Mouse (Mus musculus) heart, postnatal 0 days (tissue): ENCODE results near the gene Wwox. TPM values are rescaled to one million over a fixed set of nuclear protein-coding genes. Genes with fewer than 3 reads are reported as not detected.
A peak's percentile ranks its signal among the peaks of the same experiment; 100 is the strongest.

Source experiments
- ATAC-seq: fragments of 200-750 bp; cut with Nextera tagmentation; 2 replicates; pipeline ENCODE4 v1.8.0; 2017; ENCODE audit warnings: low read depth, moderate number of reproducible peaks, moderate library complexity; ENCODE audit not compliant: insufficient read depth
- DNase-seq: peaks from one replicate; pipeline ENCODE4 v3.0.0-alpha.2; 2016; ENCODE audit warnings: low spot score
- H3K27ac ChIP-seq: fragments of 300-500 bp; sonication (generic); 2 replicates; pipeline ENCODE4 v1.5.1; 2014; ENCODE audit warnings: low read depth, mild to moderate bottlenecking
- H3K27me3 ChIP-seq: fragments of 300-500 bp; sonication (generic); 2 replicates; pipeline ENCODE4 v1.6.1; 2014; ENCODE audit warnings: low read length, mixed read lengths; ENCODE audit not compliant: control insufficient read depth, insufficient read depth
- H3K36me3 ChIP-seq: fragments of 300-500 bp; sonication (generic); replicated peaks from 2 replicates; pipeline ENCODE4 v1.6.1; 2014; ENCODE audit warnings: low read length, mixed read lengths; ENCODE audit not compliant: control insufficient read depth, insufficient read depth
- H3K4me1 ChIP-seq: fragments of 300-500 bp; sonication (generic); 2 replicates; pipeline ENCODE4 v1.6.1; 2014; ENCODE audit warnings: antibody characterized with exemption; ENCODE audit not compliant: control insufficient read depth, insufficient read depth
- H3K4me2 ChIP-seq: fragments of 300-500 bp; sonication (generic); 2 replicates; pipeline ENCODE4 v1.6.1; 2014; ENCODE audit warnings: low read depth, mild to moderate bottlenecking, low read length, moderate library complexity
- H3K4me3 ChIP-seq: fragments of 300-500 bp; sonication (generic); 2 replicates; pipeline ENCODE4 v1.5.1; 2014; ENCODE audit warnings: low read depth, low read length
- H3K9ac ChIP-seq: fragments of 300-500 bp; sonication (generic); replicated peaks from 2 replicates; pipeline ENCODE4 v1.6.1; 2014; ENCODE audit warnings: low read depth, low read length, mixed read lengths
- H3K9me3 ChIP-seq: fragments of 300-500 bp; sonication (generic); replicated peaks from 2 replicates; pipeline ENCODE4 v1.6.1; 2016; ENCODE audit warnings: low read length; ENCODE audit not compliant: control insufficient read depth
- CTCF ChIP-seq: IDR thresholded peaks from 2 replicates; pipeline ENCODE4 v1.5.1; 2016; ENCODE audit warnings: antibody characterized with exemption, control low read depth, low read depth
- EP300 ChIP-seq: IDR thresholded peaks from 2 replicates; pipeline ENCODE4 v1.6.1; 2016; ENCODE audit warnings: antibody characterized with exemption, low read depth
- WGBS: fragments of 180-500 bp; shearing (Covaris S2); extraction: QIAGEN DNeasy Blood & Tissue Kit; methylation state at CpG from one replicate; pipeline ENCODE4 v1.1.7; 2014; 5-methylcytosine and 5-hydroxymethylcytosine counted together
- polyA plus RNA-seq: library from polyadenylated mRNA; unstranded; fragments of >200 nt; fragmentation: Nextera tagmentation; extraction: Ambion mirVana; gene quantifications from 2 replicates; pipeline ENCODE4 v1.2.1, GENCODE M21; 2015
- total RNA-seq: library from RNA; depleted of rRNA; stranded (reverse); fragments of >200 nt; gene quantifications from 2 replicates; pipeline ENCODE4 v1.2.3, GENCODE M21; 2014; ENCODE audit warnings: low replicate concordance

Gene Wwox
- total and polyA plus RNA-seq, 2 experiments from 2014 or later = 7.5 to 9.6 TPM

- no peaks in the 10 kb centered on the region for H3K36me3 ChIP-seq
- no peak overlapping the region for H3K9ac ChIP-seq
- no peak overlapping the region for H3K4me3 ChIP-seq
- H3K9me3 ChIP-seq = no peaks in the 10 kb centered on the region
- DNase-seq (peak; percentile 16), ATAC-seq (peak; percentile 8; the same call in 1 of the 2 replicates)
- no peaks in the 10 kb centered on the region for H3K4me1 ChIP-seq
- H3K4me2 ChIP-seq = no peak overlapping the region
- TF ChIP-seq CTCF = no peak
- TF ChIP-seq EP300 = no peak
- 62% methylated on average over 9 of the region's 9 CpGs for WGBS
- H3K27me3 ChIP-seq = no peaks in the 10 kb centered on the region
- no peak overlapping the region for H3K27ac ChIP-seq
These were observed 231.8 kb downstream of the Wwox start for GRCm38 (mm10) chr8:114671237-114671674.

- H3K9ac ChIP-seq = no peak overlapping the region
- TF ChIP-seq CTCF (no peak), EP300 (no peak)
- H3K4me1 ChIP-seq = no peaks in the 10 kb centered on the region
- ATAC-seq = no peak
- no peaks in the 10 kb centered on the region for H3K36me3 ChIP-seq
- 97% methylated on average over 3 of the region's 3 CpGs for WGBS
- H3K9me3 ChIP-seq = no peaks in the 10 kb centered on the region
- no peak for DNase-seq
- no peak overlapping the region for H3K27ac ChIP-seq
- no peaks in the 10 kb centered on the region for H3K27me3 ChIP-seq
- H3K4me3 ChIP-seq = no peak overlapping the region
- no peak overlapping the region for H3K4me2 ChIP-seq
These were observed 234.0 kb downstream of the Wwox start for GRCm38 (mm10) chr8:114673416-114673815.

- H3K9me3 ChIP-seq = no peaks in the 10 kb centered on the region
- 68% methylated on average over 7 of the region's 7 CpGs for WGBS
- no peak overlapping the region for H3K4me3 ChIP-seq
These were observed 235.7 kb downstream of the Wwox start for GRCm38 (mm10) chr8:114675151-114675550.

GRCm38 (mm10) chr8:114676918-114677317 lies 237.5 kb downstream of the Wwox start:
- DNase-seq (no peak), ATAC-seq (no peak)
- Histone ChIP-seq H3K4me2 (no peak overlapping the region), H3K27me3 (no peaks in the 10 kb centered on the region), H3K27ac (no peak overlapping the region), H3K36me3 (no peaks in the 10 kb centered on the region), H3K4me1 (no peaks in the 10 kb centered on the region), H3K9me3 (no peaks in the 10 kb centered on the region), H3K9ac (no peak overlapping the region), H3K4me3 (no peak overlapping the region)
- 76% methylated on average over 2 of the region's 2 CpGs for WGBS
- TF ChIP-seq CTCF (no peak), EP300 (no peak)

More at GRCm38 (mm10) chr8:114675151-114675550, 235.7 kb downstream of the Wwox start:
- ATAC-seq = no peak
- TF ChIP-seq EP300 (no peak), CTCF (no peak)
- Histone ChIP-seq H3K27me3 (no peaks in the 10 kb centered on the region), H3K36me3 (no peaks in the 10 kb centered on the region), H3K4me1 (no peaks in the 10 kb centered on the region), H3K4me2 (no peak overlapping the region), H3K9ac (no peak overlapping the region), H3K27ac (no peak overlapping the region)
- no peak for DNase-seq

GRCm38 (mm10) chr8:114677551-114678127 lies 238.2 kb downstream of the Wwox start:
- Histone ChIP-seq H3K4me3 (no peak overlapping the region), H3K4me1 (no peaks in the 10 kb centered on the region), H3K27ac (no peak overlapping the region), H3K9me3 (no peaks in the 10 kb centered on the region), H3K4me2 (no peak overlapping the region), H3K9ac (no peak overlapping the region), H3K27me3 (no peaks in the 10 kb centered on the region), H3K36me3 (no peaks in the 10 kb centered on the region)
- ATAC-seq (no peak), DNase-seq (no peak)
- TF ChIP-seq CTCF (no peak), EP300 (no peak)
- 56% methylated on average over 6 of the region's 6 CpGs for WGBS
